Comparison of ENCODE assay signal across 25 mouse cellular contexts in genomic region chr5:111443636-111444035, GRCm38 (mm10). TPM values are rescaled to one million over a fixed set of nuclear protein-coding genes. Genes with fewer than 3 reads are reported as not detected.
DNase-seq lines count a peak whose midpoint lies in the region; ATAC-seq and TF ChIP-seq lines count a peak whose summit lies in the region.
"Had no signal": no experiment of that assay in that cellular context is flagged by ENCODE, and none has a peak within 500 bp of the region (broad histone marks: within the 10 kb centered on the region; RNA-seq: fewer than 3 reads in every experiment).

No protein-coding gene starts in this region.

- H3K79me2 ChIP-seq in liver, adult 2 months (ENCODE audit: control insufficient read depth, insufficient read depth, low read length) = 0 out of 2 replicates have a peak, but pooled peaks cover 10% of the 10 kb centered on the region

- H3K4me2 ChIP-seq in forebrain, embryonic 15.5 days (replicated peaks) = no peak overlapping the region
- no peak overlapping the region for H3K4me2 ChIP-seq in forebrain, embryonic 13.5 days
- H3K4me2 ChIP-seq in kidney, embryonic 14.5 days (replicated peaks; ENCODE audit: low read depth, low read length) = no peak overlapping the region
- no peak overlapping the region for H3K4me2 ChIP-seq in liver, postnatal 0 days (ENCODE audit: low read depth, low read length)
- H3K4me2 ChIP-seq: embryonic facial prominence, embryonic 12.5 days; forebrain, embryonic 12.5 days had no signal

- no peaks in the 10 kb centered on the region for H3K9me3 ChIP-seq in forebrain, embryonic 15.5 days
- H3K9me3 ChIP-seq in forebrain, embryonic 13.5 days (replicated peaks) = no peaks in the 10 kb centered on the region
- no peaks in the 10 kb centered on the region for H3K9me3 ChIP-seq in kidney, embryonic 14.5 days (ENCODE audit: control insufficient read depth, low read length)
- no peaks in the 10 kb centered on the region for H3K9me3 ChIP-seq in liver, postnatal 0 days (ENCODE audit: low read length)
- H3K9me3 ChIP-seq: embryonic facial prominence, embryonic 10.5 days; embryonic facial prominence, embryonic 12.5 days; forebrain, embryonic 10.5 days; forebrain, embryonic 12.5 days had no signal

- peak overlapping the region; percentile 0; the same call in 1 of the 2 replicates for H3K27ac ChIP-seq in forebrain, embryonic 15.5 days (replicated peaks)
- H3K27ac ChIP-seq in forebrain, embryonic 13.5 days = no peak overlapping the region
- H3K27ac ChIP-seq in kidney, adult 2 months (ENCODE audit: insufficient read depth, low read depth, low read length) = no peak overlapping the region
- H3K27ac ChIP-seq in kidney, embryonic 14.5 days (ENCODE audit: low read depth, low read length) = no peak overlapping the region
- H3K27ac ChIP-seq in liver, adult 2 months (replicated peaks; ENCODE audit: insufficient read depth, low read depth, low read length) = peak overlapping the region; percentile 70
- H3K27ac ChIP-seq in liver, postnatal 0 days (ENCODE audit: low read depth) = no peak overlapping the region
- H3K27ac ChIP-seq: embryonic facial prominence, embryonic 10.5 days had no signal

- H3K36me3 ChIP-seq in forebrain, embryonic 15.5 days = peaks cover 7% of the 10 kb centered on the region
- peaks cover 80% of the 10 kb centered on the region for H3K36me3 ChIP-seq in forebrain, embryonic 13.5 days (ENCODE audit: poor library complexity, severe bottlenecking)
- no peaks in the 10 kb centered on the region for H3K36me3 ChIP-seq in kidney, adult 2 months (ENCODE audit: control insufficient read depth, insufficient read depth, low read length)
- no peaks in the 10 kb centered on the region; the same call in 1 of the 2 replicates for H3K36me3 ChIP-seq in kidney, embryonic 14.5 days (ENCODE audit: control insufficient read depth, insufficient read depth, low read length)
- no peaks in the 10 kb centered on the region for H3K36me3 ChIP-seq in liver, adult 2 months (ENCODE audit: control insufficient read depth, insufficient read depth, low read length)
- no peaks in the 10 kb centered on the region for H3K36me3 ChIP-seq in liver, postnatal 0 days (replicated peaks; ENCODE audit: insufficient read depth, low read length)
- H3K36me3 ChIP-seq: G1E had no signal

- no peak for TF ChIP-seq EP300 in liver, postnatal 0 days (IDR thresholded peaks at IDR 0.05; ENCODE audit: low read depth)

- WGBS in forebrain, embryonic 15.5 days = 88% methylated on average over 3 of the region's 3 CpGs
- 85% methylated on average over 3 of the region's 3 CpGs for WGBS in forebrain, embryonic 13.5 days
- WGBS in kidney, adult 2 months = 74% methylated on average over 3 of the region's 3 CpGs
- 93% methylated on average over 3 of the region's 3 CpGs for WGBS in kidney, embryonic 14.5 days
- WGBS in liver, adult 2 months = 23% methylated on average over 3 of the region's 3 CpGs
- 87% methylated on average over 3 of the region's 3 CpGs for WGBS in liver, postnatal 0 days (ENCODE audit: insufficient replicate concordance)

- TF ChIP-seq POLR2A in kidney, adult 2 months (IDR thresholded peaks at IDR 0.05; ENCODE audit: low read depth, low read length) = no peak
- no peak for TF ChIP-seq POLR2A in liver, adult 2 months (IDR thresholded peaks at IDR 0.05; ENCODE audit: extremely low read depth, insufficient read depth, low read length)

- no peak overlapping the region for H3K4me3 ChIP-seq in forebrain, embryonic 15.5 days
- no peak overlapping the region for H3K4me3 ChIP-seq in forebrain, embryonic 13.5 days
- H3K4me3 ChIP-seq in kidney, adult 2 months (ENCODE audit: insufficient read depth, low read depth, low read length) = no peak overlapping the region
- no peak overlapping the region for H3K4me3 ChIP-seq in kidney, embryonic 14.5 days (ENCODE audit: low read length)
- no peak overlapping the region for H3K4me3 ChIP-seq in liver, adult 2 months (ENCODE audit: insufficient read depth, low read depth, low read length)
- H3K4me3 ChIP-seq in liver, postnatal 0 days (ENCODE audit: low read depth, low read length) = no peak overlapping the region
- H3K4me3 ChIP-seq: embryonic facial prominence, embryonic 10.5 days; embryonic facial prominence, embryonic 12.5 days; forebrain, embryonic 10.5 days; forebrain, embryonic 12.5 days had no signal

- TF ChIP-seq CTCF in kidney, adult 2 months (conservative IDR thresholded peaks at IDR 0.05; ENCODE audit: insufficient read depth, insufficient read length, low read depth, low read length) = no peak
- TF ChIP-seq CTCF in liver, adult 2 months (IDR thresholded peaks at IDR 0.05; ENCODE audit: low read depth, low read length) = no peak
- TF ChIP-seq CTCF in liver, postnatal 0 days (IDR thresholded peaks at IDR 0.05; ENCODE audit: low read depth) = no peak

- peaks cover 67% of the 10 kb centered on the region for H3K4me1 ChIP-seq in forebrain, embryonic 15.5 days
- H3K4me1 ChIP-seq in forebrain, embryonic 13.5 days = peaks cover 60% of the 10 kb centered on the region
- no peaks in the 10 kb centered on the region for H3K4me1 ChIP-seq in kidney, adult 2 months (ENCODE audit: control insufficient read depth, insufficient read depth, low read length)
- no peaks in the 10 kb centered on the region for H3K4me1 ChIP-seq in kidney, embryonic 14.5 days (ENCODE audit: control insufficient read depth, insufficient read depth, low read length)
- peaks cover 33% of the 10 kb centered on the region for H3K4me1 ChIP-seq in liver, adult 2 months (ENCODE audit: control insufficient read depth, insufficient read depth, low read length)
- peaks cover 3% of the 10 kb centered on the region; the same call in 1 of the 2 replicates for H3K4me1 ChIP-seq in liver, postnatal 0 days (ENCODE audit: insufficient read depth)

- H3K27me3 ChIP-seq in forebrain, embryonic 15.5 days = no peaks in the 10 kb centered on the region
- no peaks in the 10 kb centered on the region for H3K27me3 ChIP-seq in forebrain, embryonic 13.5 days
- no peaks in the 10 kb centered on the region for H3K27me3 ChIP-seq in kidney, adult 2 months (replicated peaks; ENCODE audit: control insufficient read depth, insufficient read depth, low read length)
- no peaks in the 10 kb centered on the region for H3K27me3 ChIP-seq in kidney, embryonic 14.5 days (ENCODE audit: control insufficient read depth, insufficient read depth, low read length)
- H3K27me3 ChIP-seq in liver, adult 2 months (ENCODE audit: control insufficient read depth, insufficient read depth, low read length) = no peaks in the 10 kb centered on the region
- H3K27me3 ChIP-seq in liver, postnatal 0 days (ENCODE audit: insufficient read depth, low read length) = no peaks in the 10 kb centered on the region
- H3K27me3 ChIP-seq: CH12.LX; embryonic facial prominence, embryonic 12.5 days; forebrain, embryonic 12.5 days had no signal

- no peak overlapping the region for H3K9ac ChIP-seq in forebrain, embryonic 15.5 days (replicated peaks)
- H3K9ac ChIP-seq in forebrain, embryonic 13.5 days = no peak overlapping the region
- H3K9ac ChIP-seq in kidney, embryonic 14.5 days (ENCODE audit: low read depth, low read length) = no peak overlapping the region
- no peak overlapping the region for H3K9ac ChIP-seq in liver, adult 2 months (ENCODE audit: low read depth, low read length)
- no peak overlapping the region for H3K9ac ChIP-seq in liver, postnatal 0 days (replicated peaks)
- H3K9ac ChIP-seq: embryonic facial prominence, embryonic 12.5 days; forebrain, embryonic 12.5 days had no signal

- no peak for ATAC-seq in forebrain, embryonic 15.5 days (replicated peaks)
- ATAC-seq in forebrain, embryonic 13.5 days = no peak
- ATAC-seq in kidney, embryonic 14.5 days (ENCODE audit: low FRiP score, low TSS enrichment) = no peak
- no peak for ATAC-seq in liver, postnatal 0 days
- ATAC-seq: activated CD4-positive, CD25-positive, alpha-beta regulatory T cell, adult 4 months; CD4-positive, CD25-positive, alpha-beta regulatory T cell, adult 4 months; forebrain, embryonic 16.5 days; Patski had no signal

- peak; percentile 62 for DNase-seq in kidney, adult 2 months
- peak; percentile 85 for DNase-seq in liver, adult 2 months (ENCODE audit: extremely low read depth, low read depth, low spot score)
- DNase-seq in liver, postnatal 0 days = no peak
- DNase-seq: adrenal gland, adult 8-10 months; adrenal gland, postnatal 14 days; adrenal gland, postnatal 36 days; B cell, adult 2 months; cerebellum, adult 11-12 months; cerebellum, adult 2 months; cerebellum, adult 9-10 months; cerebellum, postnatal 10 days; cerebellum, postnatal 25 days had no signal

RNA-seq across cellular contexts. Expression of gene Mn1, which starts 26.5 kb away (rescaled TPM):
- 102 and 109 TPM in 2 replicates for polyA plus RNA-seq in forebrain, embryonic 15.5 days (2015; fragmentation: Nextera tagmentation; extraction: Ambion mirVana)
- polyA plus RNA-seq in forebrain, embryonic 13.5 days (2015; fragmentation: Nextera tagmentation; extraction: Ambion mirVana) = 81.0 and 89.3 TPM in 2 replicates
- 1.1 and 1.4 TPM in 2 replicates for polyA plus RNA-seq in kidney, adult 2 months (2012; rRNA removed)
- 5.1 and 6.9 TPM in 2 replicates for polyA plus RNA-seq in kidney, embryonic 14.5 days (2014; fragmentation: Nextera tagmentation; extraction: Ambion mirVana)
- total RNA-seq in liver, adult 2 months (2014; rRNA removed) = 3.4 and 6.2 TPM in 2 replicates
- 5.7 and 7.3 TPM in 2 replicates for polyA plus RNA-seq in liver, adult 2 months (2012; rRNA removed)
- polyA plus RNA-seq in liver, postnatal 0 days (2015; fragmentation: Nextera tagmentation; extraction: Ambion mirVana) = 1.00 and 1.4 TPM in 2 replicates
- total RNA-seq: CH12.LX had no signal
- polyA plus RNA-seq: activated CD4-positive, CD25-positive, alpha-beta regulatory T cell, adult 4 months; CD4-positive, CD25-positive, alpha-beta regulatory T cell, adult 4 months; G1E had no signal

Comparison
In these comparisons a context has a peak if more than half of its experiments do, and no peak if none do; other contexts are left out.
1. H3K27ac ChIP-seq: peak in forebrain, embryonic 15.5 days (single experiment) and liver, adult 2 months (single experiment); none in forebrain, embryonic 13.5 days (single experiment), kidney, adult 2 months (single experiment), kidney, embryonic 14.5 days (single experiment) and liver, postnatal 0 days (single experiment).